Mouse (Mus musculus) neural tube, embryonic 15.5 days (tissue): ENCODE data around the gene Gm38100. TPM values are rescaled to one million over a fixed set of nuclear protein-coding genes. Genes with fewer than 3 reads are reported as not detected.

Experiments used
- ATAC-seq: fragments of 200-750 bp; cut with Nextera tagmentation; 2 replicates; pipeline ENCODE4 v1.8.0; 2017; ENCODE audit warnings: mild to moderate bottlenecking, moderate TSS enrichment, moderate library complexity; ENCODE audit not compliant: low FRiP score
- H3K27ac ChIP-seq: fragments of 300-500 bp; sonication (generic); replicated peaks from 2 replicates; pipeline ENCODE4 v1.5.1; 2015; ENCODE audit warnings: mild to moderate bottlenecking, inconsistent platforms
- H3K27me3 ChIP-seq: fragments of 300-500 bp; sonication (generic); replicated peaks from 2 replicates; pipeline ENCODE4 v1.6.1; 2015; ENCODE audit warnings: inconsistent platforms
- H3K36me3 ChIP-seq: fragments of 300-500 bp; sonication (generic); 2 replicates; pipeline ENCODE4 v1.6.1; 2015; ENCODE audit warnings: inconsistent platforms
- H3K4me1 ChIP-seq: fragments of 300-500 bp; sonication (generic); 2 replicates; pipeline ENCODE4 v1.6.1; 2015; ENCODE audit warnings: inconsistent platforms
- H3K4me2 ChIP-seq: fragments of 300-500 bp; sonication (generic); 2 replicates; pipeline ENCODE4 v1.6.1; 2015; ENCODE audit warnings: inconsistent platforms, mild to moderate bottlenecking, moderate library complexity
- H3K4me3 ChIP-seq: fragments of 300-500 bp; sonication (generic); replicated peaks from 2 replicates; pipeline ENCODE4 v1.5.1; 2015; ENCODE audit warnings: mild to moderate bottlenecking, inconsistent platforms
- H3K9ac ChIP-seq: fragments of 300-500 bp; sonication (generic); replicated peaks from 2 replicates; pipeline ENCODE4 v1.6.1; 2015; ENCODE audit warnings: mild to moderate bottlenecking, inconsistent platforms
- H3K9me3 ChIP-seq: fragments of 300-500 bp; sonication (generic); replicated peaks from 2 replicates; pipeline ENCODE4 v1.6.1; 2016; ENCODE audit warnings: inconsistent platforms
- WGBS: fragments of 180-500 bp; shearing (Covaris S2); methylation state at CpG from one replicate; pipeline ENCODE4 v1.1.7; 2015; ENCODE audit warnings: mixed read lengths; 5-methylcytosine and 5-hydroxymethylcytosine counted together
- polyA plus RNA-seq: library from polyadenylated mRNA; unstranded; fragments of >200 nt; fragmentation: Nextera tagmentation; extraction: Ambion mirVana; gene quantifications from 2 replicates; pipeline ENCODE4 v1.2.1, GENCODE M21; 2015

Gene Gm38100
- not detected in 2 replicates for polyA plus RNA-seq

GRCm38 (mm10) chr1:175920029-175920428 is at the start of gene Gm38100:
Gene Gm38100, plus strand, starts transcription at chr1:175920329.
- no peak for ATAC-seq
- WGBS: 91% methylated on average over 9 of the region's 9 CpGs
- H3K27me3 ChIP-seq: no peaks in the 10 kb centered on the region
- H3K9me3 ChIP-seq: no peaks in the 10 kb centered on the region
- H3K4me1 ChIP-seq: no peaks in the 10 kb centered on the region
- no peak within 1 kb of the TSS for H3K27ac ChIP-seq
- no peaks in the 10 kb centered on the region for H3K36me3 ChIP-seq
- no peak within 1 kb of the TSS for H3K9ac ChIP-seq
- H3K4me2 ChIP-seq: no peak within 1 kb of the TSS
- H3K4me3 ChIP-seq: no peak within 1 kb of the TSS

- no peak overlapping the region for H3K4me2 ChIP-seq
- WGBS: 45% methylated on average over 3 of the region's 3 CpGs
- no peak overlapping the region for H3K9ac ChIP-seq
- no peak overlapping the region for H3K27ac ChIP-seq
- no peak overlapping the region for H3K4me3 ChIP-seq
- H3K27me3 ChIP-seq: no peaks in the 10 kb centered on the region
- no peaks in the 10 kb centered on the region for H3K9me3 ChIP-seq
- 0 out of 2 replicates have a peak, but pooled peaks cover 8% of the 10 kb centered on the region for H3K4me1 ChIP-seq
- no peak for ATAC-seq
- H3K36me3 ChIP-seq: no peaks in the 10 kb centered on the region
Observed at GRCm38 (mm10) chr1:175870716-175871115, 49.4 kb upstream of the Gm38100 start.

GRCm38 (mm10) chr1:175872028-175872816 is 47.9 kb upstream of the Gm38100 start:
- Histone ChIP-seq H3K4me2 (no peak overlapping the region), H3K4me1 (0 out of 2 replicates have a peak, but pooled peaks cover 8% of the 10 kb centered on the region), H3K27ac (no peak overlapping the region), H3K27me3 (no peaks in the 10 kb centered on the region), H3K4me3 (no peak overlapping the region), H3K36me3 (no peaks in the 10 kb centered on the region), H3K9ac (no peak overlapping the region), H3K9me3 (no peaks in the 10 kb centered on the region)
- peak; percentile 72 for ATAC-seq
- WGBS: 58% methylated on average over 6 of the region's 6 CpGs

- no peaks in the 10 kb centered on the region; the same call in 1 of the 2 replicates for H3K36me3 ChIP-seq
- peak within 1 kb of the TSS; percentile 84 for H3K27ac ChIP-seq
- peak within 1 kb of the TSS; percentile 84 for H3K4me2 ChIP-seq
- no peaks in the 10 kb centered on the region for H3K9me3 ChIP-seq
- ATAC-seq: peak; percentile 99
- peaks cover 7% of the 10 kb centered on the region for H3K4me1 ChIP-seq
- under 1% methylated on average over 66 of the region's 66 CpGs for WGBS
- peak within 1 kb of the TSS; percentile 71 for H3K4me3 ChIP-seq
- no peaks in the 10 kb centered on the region for H3K27me3 ChIP-seq
- peak within 1 kb of the TSS; percentile 64 for H3K9ac ChIP-seq
Observed at GRCm38 (mm10) chr1:175880453-175881296, 39.5 kb upstream of the Gm38100 start, which contains the start of gene Exo1. Gene Exo1, plus strand, starts transcription at chr1:175880581.

GRCm38 (mm10) chr1:175883398-175883797 is 36.7 kb upstream of the Gm38100 start:
- no peak overlapping the region for H3K4me2 ChIP-seq
- peaks cover 7% of the 10 kb centered on the region for H3K4me1 ChIP-seq
- H3K9ac ChIP-seq: no peak overlapping the region
- no peak overlapping the region for H3K27ac ChIP-seq
- WGBS: 78% methylated on average over 3 of the region's 3 CpGs
- no peak for ATAC-seq
- no peak overlapping the region for H3K4me3 ChIP-seq
- no peaks in the 10 kb centered on the region; the same call in 1 of the 2 replicates for H3K36me3 ChIP-seq
- H3K9me3 ChIP-seq: no peaks in the 10 kb centered on the region
- H3K27me3 ChIP-seq: no peaks in the 10 kb centered on the region

GRCm38 (mm10) chr1:175893263-175893662 is 26.9 kb upstream of the Gm38100 start:
- 94% methylated on average over 6 of the region's 6 CpGs for WGBS
- Histone ChIP-seq H3K4me2 (no peak overlapping the region), H3K4me1 (no peaks in the 10 kb centered on the region), H3K36me3 (no peaks in the 10 kb centered on the region), H3K4me3 (no peak overlapping the region), H3K27ac (no peak overlapping the region), H3K9me3 (no peaks in the 10 kb centered on the region), H3K27me3 (no peaks in the 10 kb centered on the region), H3K9ac (no peak overlapping the region)
- no peak for ATAC-seq

- H3K27me3 ChIP-seq: no peaks in the 10 kb centered on the region
- no peak overlapping the region for H3K9ac ChIP-seq
- WGBS: 95% methylated on average over 12 of the region's 12 CpGs
- H3K36me3 ChIP-seq: no peaks in the 10 kb centered on the region
- H3K9me3 ChIP-seq: no peaks in the 10 kb centered on the region
- H3K4me1 ChIP-seq: no peaks in the 10 kb centered on the region
- ATAC-seq: no peak
- no peak overlapping the region for H3K27ac ChIP-seq
- no peak overlapping the region for H3K4me2 ChIP-seq
- H3K4me3 ChIP-seq: no peak overlapping the region
Observed at GRCm38 (mm10) chr1:175893726-175894125, 26.4 kb upstream of the Gm38100 start.

GRCm38 (mm10) chr1:175911207-175911606 is 8.9 kb upstream of the Gm38100 start:
- no peaks in the 10 kb centered on the region for H3K27me3 ChIP-seq
- no peak overlapping the region for H3K9ac ChIP-seq
- 88% methylated on average over 2 of the region's 2 CpGs for WGBS
- no peak overlapping the region for H3K27ac ChIP-seq
- H3K4me3 ChIP-seq: no peak overlapping the region
- no peaks in the 10 kb centered on the region for H3K9me3 ChIP-seq
- H3K36me3 ChIP-seq: no peaks in the 10 kb centered on the region
- no peaks in the 10 kb centered on the region for H3K4me1 ChIP-seq
- ATAC-seq: no peak
- no peak overlapping the region for H3K4me2 ChIP-seq

- no peak for ATAC-seq
- H3K4me3 ChIP-seq: no peak overlapping the region
- H3K9ac ChIP-seq: no peak overlapping the region
- H3K36me3 ChIP-seq: no peaks in the 10 kb centered on the region
- H3K4me1 ChIP-seq: no peaks in the 10 kb centered on the region
- H3K27me3 ChIP-seq: no peaks in the 10 kb centered on the region
- H3K4me2 ChIP-seq: no peak overlapping the region
- WGBS: 89% methylated on average over 3 of the region's 3 CpGs
- H3K9me3 ChIP-seq: no peaks in the 10 kb centered on the region
- no peak overlapping the region for H3K27ac ChIP-seq
Observed at GRCm38 (mm10) chr1:175912038-175912437, 8.1 kb upstream of the Gm38100 start.

- H3K27ac ChIP-seq: no peak overlapping the region
- no peak for ATAC-seq
- H3K27me3 ChIP-seq: no peaks in the 10 kb centered on the region
- no peak overlapping the region for H3K9ac ChIP-seq
- no peak overlapping the region for H3K4me2 ChIP-seq
- no peaks in the 10 kb centered on the region for H3K4me1 ChIP-seq
- no peak overlapping the region for H3K4me3 ChIP-seq
- H3K9me3 ChIP-seq: no peaks in the 10 kb centered on the region
- 66% methylated on average over 5 of the region's 5 CpGs for WGBS
- no peaks in the 10 kb centered on the region for H3K36me3 ChIP-seq
Observed at GRCm38 (mm10) chr1:175913728-175914303, 6.3 kb upstream of the Gm38100 start.

- no peak overlapping the region for H3K4me2 ChIP-seq
- H3K27ac ChIP-seq: no peak overlapping the region
- H3K27me3 ChIP-seq: no peaks in the 10 kb centered on the region
- 93% methylated on average over 8 of the region's 8 CpGs for WGBS
- no peaks in the 10 kb centered on the region for H3K4me1 ChIP-seq
- ATAC-seq: no peak
- no peaks in the 10 kb centered on the region for H3K9me3 ChIP-seq
- H3K36me3 ChIP-seq: no peaks in the 10 kb centered on the region
- H3K9ac ChIP-seq: no peak overlapping the region
- H3K4me3 ChIP-seq: no peak overlapping the region
Observed at GRCm38 (mm10) chr1:175921091-175921490, 962 bp downstream of the Gm38100 start.
